Mouse (Mus musculus): ENCODE data around the gene Zpld1. TPM values are rescaled to one million over a fixed set of nuclear protein-coding genes. Genes with fewer than 3 reads are reported as not detected.

The Zpld1 gene
- polyA plus RNA-seq, 1 experiment from 2014 or later: 0.06 TPM

DNA sequence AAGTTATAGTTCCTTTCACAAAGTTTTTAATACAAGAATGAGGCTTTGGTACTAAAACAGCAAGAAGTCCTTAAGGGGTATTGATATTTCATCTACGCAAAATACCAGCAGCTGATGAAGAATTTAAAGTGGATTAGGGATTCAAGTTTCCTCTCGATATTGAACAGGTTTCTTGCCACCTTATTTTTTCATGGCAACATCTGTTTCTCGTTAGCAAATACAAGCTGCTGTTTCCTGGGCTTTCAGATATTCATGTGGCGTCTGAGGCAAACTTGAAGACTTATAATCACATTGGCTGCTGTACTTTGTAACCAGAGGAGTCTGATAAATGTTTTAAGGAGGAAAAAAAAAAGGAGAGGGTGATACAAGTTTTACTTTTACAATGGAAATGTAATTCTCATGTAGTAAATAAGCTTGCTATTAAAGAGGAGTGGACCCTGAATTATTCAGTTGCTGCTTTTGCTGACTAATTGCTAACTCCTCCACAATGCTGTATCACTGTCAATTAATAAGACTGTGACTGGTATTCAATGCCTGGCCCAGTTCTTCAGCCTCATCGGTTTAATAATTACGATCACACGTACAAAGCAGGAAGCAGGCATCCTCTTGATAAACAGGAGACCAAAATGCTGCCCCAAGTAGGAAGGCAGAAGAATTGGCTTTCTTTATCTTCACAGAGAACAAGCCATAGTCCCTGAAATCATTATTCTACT, 36.8 kb downstream of the Zpld1 start:
- Histone ChIP-seq H3K4me2 (no peak overlapping the region), H3K4me1 (ENCODE audit: control insufficient read depth, insufficient read depth, low read length) (no peaks in the 10 kb centered on the region), H3K9ac (ENCODE audit: low read depth, low read length) (no peak overlapping the region), H3K27me3 (ENCODE audit: control insufficient read depth, insufficient read depth, low read length) (no peaks in the 10 kb centered on the region), H3K27ac (ENCODE audit: low read depth, low read length) (no peak overlapping the region), H3K36me3 (ENCODE audit: control insufficient read depth, insufficient read depth, low read length) (no peaks in the 10 kb centered on the region), H3K9me3 (replicated peaks; ENCODE audit: control insufficient read depth, low read length) (no peaks in the 10 kb centered on the region), H3K4me3 (ENCODE audit: low read depth, low read length) (no peak overlapping the region)
- WGBS (ENCODE audit: insufficient replicate concordance): 45% methylated on average over 7 of the region's 7 CpGs
- no peak for ATAC-seq (replicated peaks; ENCODE audit: insufficient number of reproducible peaks, low FRiP score, low TSS enrichment)

GRCm38 (mm10) chr16:55259719-55260118, 38.1 kb downstream of the Zpld1 start:
- 81% methylated on average over 6 of the region's 6 CpGs for WGBS (ENCODE audit: insufficient replicate concordance)
- ATAC-seq (replicated peaks; ENCODE audit: insufficient number of reproducible peaks, low FRiP score, low TSS enrichment): no peak
- no peaks in the 10 kb centered on the region for H3K9me3 ChIP-seq (replicated peaks; ENCODE audit: control insufficient read depth, low read length)
- H3K4me1 ChIP-seq (ENCODE audit: control insufficient read depth, insufficient read depth, low read length): no peaks in the 10 kb centered on the region
- H3K27ac ChIP-seq (ENCODE audit: low read depth, low read length): no peak overlapping the region
- H3K4me3 ChIP-seq (ENCODE audit: low read depth, low read length): no peak overlapping the region
- no peaks in the 10 kb centered on the region for H3K36me3 ChIP-seq (ENCODE audit: control insufficient read depth, insufficient read depth, low read length)
- H3K27me3 ChIP-seq (ENCODE audit: control insufficient read depth, insufficient read depth, low read length): no peaks in the 10 kb centered on the region
- no peak overlapping the region for H3K4me2 ChIP-seq
- no peak overlapping the region for H3K9ac ChIP-seq (ENCODE audit: low read depth, low read length)

DNA sequence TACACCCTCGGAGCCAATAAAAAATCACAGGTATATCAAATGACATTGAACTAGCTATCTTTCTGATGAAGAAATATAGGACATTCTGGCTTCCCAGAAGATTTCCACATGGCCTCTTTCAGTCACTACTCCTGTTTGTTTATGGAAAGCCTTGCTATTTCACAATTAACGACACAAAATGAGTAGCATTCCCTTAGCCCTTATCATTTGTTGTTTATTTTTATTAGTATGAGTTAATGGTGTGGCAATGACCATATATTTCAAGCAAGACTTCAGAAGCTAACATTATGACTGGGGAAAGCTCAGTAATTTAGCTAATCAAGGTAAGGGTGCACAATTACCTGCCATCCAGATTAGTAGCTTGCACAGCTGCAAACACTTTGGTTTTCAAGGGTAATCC, 56.8 kb downstream of the Zpld1 start:
- H3K27ac ChIP-seq (ENCODE audit: low read depth, low read length): no peak overlapping the region

GRCm38 (mm10) chr16:55228995-55229622, 68.7 kb downstream of the Zpld1 start:
- Histone ChIP-seq H3K9ac (ENCODE audit: low read depth, low read length) (no peak overlapping the region), H3K4me2 (no peak overlapping the region), H3K4me1 (ENCODE audit: control insufficient read depth, insufficient read depth, low read length) (no peaks in the 10 kb centered on the region), H3K9me3 (replicated peaks; ENCODE audit: control insufficient read depth, low read length) (no peaks in the 10 kb centered on the region), H3K27me3 (ENCODE audit: control insufficient read depth, insufficient read depth, low read length) (no peaks in the 10 kb centered on the region), H3K36me3 (ENCODE audit: control insufficient read depth, insufficient read depth, low read length) (no peaks in the 10 kb centered on the region), H3K4me3 (ENCODE audit: low read depth, low read length) (no peak overlapping the region), H3K27ac (ENCODE audit: low read depth, low read length) (no peak overlapping the region)
- ATAC-seq (replicated peaks; ENCODE audit: insufficient number of reproducible peaks, low FRiP score, low TSS enrichment): no peak
- 92% methylated on average over 1 of the region's 1 CpGs for WGBS (ENCODE audit: insufficient replicate concordance)

More for the DNA sequence above, 56.8 kb downstream of the Zpld1 start:
- no peak for ATAC-seq (replicated peaks; ENCODE audit: insufficient number of reproducible peaks, low FRiP score, low TSS enrichment)
- H3K4me3 ChIP-seq (ENCODE audit: low read depth, low read length): no peak overlapping the region
- H3K27me3 ChIP-seq (ENCODE audit: control insufficient read depth, insufficient read depth, low read length): no peaks in the 10 kb centered on the region
- no peaks in the 10 kb centered on the region for H3K9me3 ChIP-seq (replicated peaks; ENCODE audit: control insufficient read depth, low read length)
- no peak overlapping the region for H3K4me2 ChIP-seq
- H3K9ac ChIP-seq (ENCODE audit: low read depth, low read length): no peak overlapping the region
- H3K4me1 ChIP-seq (ENCODE audit: control insufficient read depth, insufficient read depth, low read length): no peaks in the 10 kb centered on the region
- WGBS (ENCODE audit: insufficient replicate concordance): 53% methylated on average over 2 of the region's 2 CpGs
- H3K36me3 ChIP-seq (ENCODE audit: control insufficient read depth, insufficient read depth, low read length): no peaks in the 10 kb centered on the region

GRCm38 (mm10) chr16:55203945-55204344, 93.8 kb downstream of the Zpld1 start:
- no peak overlapping the region for H3K9ac ChIP-seq (ENCODE audit: low read depth, low read length)
- no peak overlapping the region for H3K4me2 ChIP-seq
- no peak overlapping the region for H3K27ac ChIP-seq (ENCODE audit: low read depth, low read length)
- ATAC-seq (replicated peaks; ENCODE audit: insufficient number of reproducible peaks, low FRiP score, low TSS enrichment): no peak
- H3K4me3 ChIP-seq (ENCODE audit: low read depth, low read length): no peak overlapping the region
- H3K27me3 ChIP-seq (ENCODE audit: control insufficient read depth, insufficient read depth, low read length): no peaks in the 10 kb centered on the region
- no peaks in the 10 kb centered on the region for H3K9me3 ChIP-seq (replicated peaks; ENCODE audit: control insufficient read depth, low read length)
- no peaks in the 10 kb centered on the region for H3K4me1 ChIP-seq (ENCODE audit: control insufficient read depth, insufficient read depth, low read length)
- WGBS (ENCODE audit: insufficient replicate concordance): 70% methylated on average over 1 of the region's 1 CpGs
- H3K36me3 ChIP-seq (ENCODE audit: control insufficient read depth, insufficient read depth, low read length): no peaks in the 10 kb centered on the region

GRCm38 (mm10) chr16:55190397-55190796, 107.4 kb downstream of the Zpld1 start:
- no peak for ATAC-seq (replicated peaks; ENCODE audit: insufficient number of reproducible peaks, low FRiP score, low TSS enrichment)
- Histone ChIP-seq H3K4me3 (ENCODE audit: low read depth, low read length) (no peak overlapping the region), H3K27ac (ENCODE audit: low read depth, low read length) (no peak overlapping the region), H3K9ac (ENCODE audit: low read depth, low read length) (no peak overlapping the region), H3K4me1 (ENCODE audit: control insufficient read depth, insufficient read depth, low read length) (no peaks in the 10 kb centered on the region), H3K9me3 (replicated peaks; ENCODE audit: control insufficient read depth, low read length) (no peaks in the 10 kb centered on the region), H3K4me2 (no peak overlapping the region), H3K27me3 (ENCODE audit: control insufficient read depth, insufficient read depth, low read length) (no peaks in the 10 kb centered on the region), H3K36me3 (ENCODE audit: control insufficient read depth, insufficient read depth, low read length) (no peaks in the 10 kb centered on the region)
- 77% methylated on average over 2 of the region's 2 CpGs for WGBS (ENCODE audit: insufficient replicate concordance)

DNA sequence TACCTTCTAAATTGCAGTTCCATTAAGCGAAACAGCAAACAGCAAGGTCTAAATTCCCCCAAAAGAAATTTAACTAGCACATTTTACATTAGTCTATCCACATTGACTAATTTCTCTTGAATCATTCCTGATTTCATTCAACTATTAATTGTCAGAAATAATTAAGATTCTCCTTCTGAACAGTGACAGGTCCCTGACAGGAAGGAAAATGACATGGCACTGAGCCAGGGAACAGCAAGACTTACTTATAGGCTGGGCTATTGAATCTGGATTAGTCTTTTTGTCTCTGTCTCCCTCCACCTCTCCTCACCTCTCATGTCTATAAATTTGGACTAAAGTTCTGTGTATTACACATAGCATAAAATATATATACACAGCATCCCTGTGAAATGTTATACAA, 112.4 kb downstream of the Zpld1 start:
- Histone ChIP-seq H3K4me1 (ENCODE audit: control insufficient read depth, insufficient read depth, low read length) (no peaks in the 10 kb centered on the region), H3K36me3 (ENCODE audit: control insufficient read depth, insufficient read depth, low read length) (no peaks in the 10 kb centered on the region), H3K4me2 (no peak overlapping the region), H3K4me3 (ENCODE audit: low read depth, low read length) (no peak overlapping the region), H3K9ac (ENCODE audit: low read depth, low read length) (no peak overlapping the region), H3K27me3 (ENCODE audit: control insufficient read depth, insufficient read depth, low read length) (no peaks in the 10 kb centered on the region), H3K27ac (ENCODE audit: low read depth, low read length) (no peak overlapping the region), H3K9me3 (replicated peaks; ENCODE audit: control insufficient read depth, low read length) (no peaks in the 10 kb centered on the region)
- no peak for ATAC-seq (replicated peaks; ENCODE audit: insufficient number of reproducible peaks, low FRiP score, low TSS enrichment)
- 86% methylated on average over 1 of the region's 1 CpGs for WGBS (ENCODE audit: insufficient replicate concordance)
